Mouse (Mus musculus) liver, embryonic 13.5 days (tissue): ENCODE results near the gene Zcchc10. TPM values are rescaled to one million over a fixed set of nuclear protein-coding genes. Genes with fewer than 3 reads are reported as not detected.
A peak's percentile ranks its signal among the peaks of the same experiment; 100 is the strongest.

Experiments
- ATAC-seq: fragments of 200-750 bp; cut with Nextera tagmentation; 2 replicates; pipeline ENCODE4 v1.8.0; 2017; ENCODE audit warnings: low read depth, mild to moderate bottlenecking, moderate number of reproducible peaks, moderate library complexity
- DNase-seq: peaks from one replicate; pipeline ENCODE4 v3.0.0; 2022
- H3K27ac ChIP-seq: fragments of 300-500 bp; sonication (generic); 2 replicates; pipeline ENCODE4 v1.5.1; 2015; ENCODE audit warnings: moderate library complexity, mild to moderate bottlenecking, inconsistent platforms
- H3K27me3 ChIP-seq: fragments of 300-500 bp; sonication (generic); 2 replicates; pipeline ENCODE4 v1.6.1; 2015; ENCODE audit warnings: mild to moderate bottlenecking, inconsistent platforms
- H3K36me3 ChIP-seq: fragments of 300-500 bp; sonication (generic); 2 replicates; pipeline ENCODE4 v1.6.1; 2015; ENCODE audit warnings: mild to moderate bottlenecking, inconsistent platforms
- H3K4me1 ChIP-seq: fragments of 300-500 bp; sonication (generic); replicated peaks from 2 replicates; pipeline ENCODE4 v1.6.1; 2015; ENCODE audit warnings: inconsistent platforms
- H3K4me2 ChIP-seq: fragments of 300-500 bp; sonication (generic); 2 replicates; pipeline ENCODE4 v1.6.1; 2015; ENCODE audit warnings: inconsistent platforms, mild to moderate bottlenecking, moderate library complexity
- H3K4me3 ChIP-seq: fragments of 300-500 bp; sonication (generic); replicated peaks from 2 replicates; pipeline ENCODE4 v1.5.1; 2015; ENCODE audit warnings: mild to moderate bottlenecking, inconsistent platforms
- H3K9ac ChIP-seq: fragments of 300-500 bp; sonication (generic); 2 replicates; pipeline ENCODE4 v1.6.1; 2015; ENCODE audit warnings: mild to moderate bottlenecking, inconsistent platforms
- H3K9me3 ChIP-seq: fragments of 300-500 bp; sonication (generic); replicated peaks from 2 replicates; pipeline ENCODE4 v1.6.1; 2016; ENCODE audit warnings: inconsistent platforms
- WGBS: fragments of 180-500 bp; shearing (Covaris S2); methylation state at CpG from one replicate; pipeline ENCODE4 v1.1.7; 2015; ENCODE audit not compliant: insufficient replicate concordance; 5-methylcytosine and 5-hydroxymethylcytosine counted together
- polyA plus RNA-seq: library from polyadenylated mRNA; unstranded; fragments of >200 nt; fragmentation: Nextera tagmentation; extraction: Ambion mirVana; gene quantifications from 2 replicates; pipeline ENCODE4 v1.2.1, GENCODE M21; 2015

The Zcchc10 gene
- polyA plus RNA-seq, 1 experiment from 2014 or later, result 15.1 TPM

DNA sequence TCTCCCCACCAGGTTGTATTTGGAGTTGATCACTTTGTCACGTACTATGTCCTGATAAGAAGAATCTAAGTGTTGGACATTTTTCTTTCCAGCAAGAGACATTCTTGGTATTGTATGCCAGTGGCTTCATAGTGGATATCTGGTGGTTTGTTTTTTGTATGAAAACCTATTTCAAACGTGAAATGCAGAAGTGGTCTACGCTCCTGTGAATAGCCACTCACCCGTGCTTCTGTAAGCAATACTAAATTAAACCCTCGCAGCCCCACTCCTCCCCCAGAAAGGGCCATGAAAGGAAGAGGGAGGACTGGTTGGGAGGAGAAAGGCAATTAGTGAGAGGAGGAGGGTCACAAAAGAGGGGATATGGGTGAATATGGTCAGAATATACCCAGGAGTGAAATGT lies 18.2 kb downstream of the Zcchc10 start:
- DNase-seq (no peak), ATAC-seq (no peak)
- Histone ChIP-seq H3K4me1 (peaks cover 17% of the 10 kb centered on the region), H3K4me3 (no peak overlapping the region), H3K36me3 (no peaks in the 10 kb centered on the region), H3K27me3 (no peaks in the 10 kb centered on the region), H3K9me3 (no peaks in the 10 kb centered on the region), H3K4me2 (no peak overlapping the region), H3K9ac (no peak overlapping the region), H3K27ac (no peak overlapping the region)
- WGBS, result 23% methylated on average over 5 of the region's 5 CpGs

- Histone ChIP-seq H3K9me3 (no peaks in the 10 kb centered on the region), H3K4me1 (peaks cover 25% of the 10 kb centered on the region), H3K36me3 (no peaks in the 10 kb centered on the region), H3K9ac (no peak overlapping the region), H3K27ac (no peak overlapping the region), H3K4me3 (no peak overlapping the region), H3K4me2 (no peak overlapping the region), H3K27me3 (peaks cover 4% of the 10 kb centered on the region)
- ATAC-seq, result no peak
- WGBS, result 3% methylated on average over 5 of the region's 5 CpGs
- DNase-seq, result peak; percentile 35
These were observed 20.8 kb downstream of the Zcchc10 start for GRCm38 (mm10) chr11:53345328-53345727.

GRCm38 (mm10) chr11:53345738-53346137 lies 21.3 kb downstream of the Zcchc10 start:
- H3K27me3 ChIP-seq, result peaks cover 4% of the 10 kb centered on the region
- H3K4me1 ChIP-seq, result peaks cover 25% of the 10 kb centered on the region
- H3K9me3 ChIP-seq, result no peaks in the 10 kb centered on the region
- WGBS, result 5% methylated on average over 2 of the region's 2 CpGs
- no peak overlapping the region for H3K9ac ChIP-seq
- H3K4me2 ChIP-seq, result no peak overlapping the region
- no peak overlapping the region for H3K27ac ChIP-seq
- H3K36me3 ChIP-seq, result no peaks in the 10 kb centered on the region
- no peak for ATAC-seq
- no peak overlapping the region for H3K4me3 ChIP-seq
- no peak for DNase-seq

DNA sequence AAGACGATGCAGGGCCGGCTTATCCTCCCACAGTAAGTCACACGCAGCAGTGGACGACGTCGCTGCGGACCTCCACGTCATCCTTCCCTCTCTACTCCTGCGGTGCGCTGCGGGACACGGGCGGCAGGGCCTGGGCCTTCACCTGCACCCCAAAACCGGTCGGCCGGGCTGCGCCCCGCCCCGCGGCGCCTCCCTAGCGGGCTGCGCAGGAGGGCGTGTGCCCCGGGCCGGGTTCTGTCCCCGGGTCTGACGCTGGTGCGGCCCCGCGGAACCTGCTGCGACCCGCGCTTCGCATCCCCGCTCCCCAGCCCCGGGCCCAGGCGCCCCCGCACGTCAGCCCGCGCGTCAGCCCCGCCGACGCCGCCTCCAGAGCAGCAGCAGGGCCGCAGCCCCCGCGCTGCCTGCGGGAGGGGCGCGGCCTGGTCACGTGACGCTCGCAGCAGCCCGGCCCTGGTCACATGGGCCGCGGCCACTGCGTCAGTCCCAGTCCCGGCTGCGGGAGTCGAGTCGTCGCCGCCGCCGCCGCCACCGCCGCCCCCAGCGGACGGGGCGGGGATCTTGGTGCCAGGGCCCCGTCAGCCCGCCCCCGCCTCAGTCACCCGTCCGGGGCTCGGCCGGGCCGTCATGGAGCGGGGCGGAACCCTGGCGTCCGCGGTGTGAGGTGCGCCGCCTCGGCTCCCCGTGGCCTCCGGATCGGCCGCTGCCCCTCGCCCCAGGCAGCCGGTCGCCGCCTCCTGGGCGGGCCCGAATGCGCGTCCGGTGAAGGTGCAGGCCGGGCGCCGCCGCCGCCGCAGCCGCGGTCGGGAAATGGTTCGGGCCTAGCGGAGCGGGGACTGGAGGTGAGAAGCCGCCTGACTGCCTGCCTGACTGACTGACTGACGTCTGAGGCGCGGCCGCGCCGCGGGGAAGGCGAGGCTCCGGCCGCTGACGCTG lies 26.1 kb downstream of the Zcchc10 start, which contains the start of gene Aff4:
TSS of gene Aff4 (plus strand) at position 543 of the 933 bp plus-strand sequence.
- peak within 1 kb of the TSS; percentile 94 for H3K9ac ChIP-seq
- peaks cover 41% of the 10 kb centered on the region for H3K4me1 ChIP-seq
- H3K36me3 ChIP-seq, result no peaks in the 10 kb centered on the region
- DNase-seq (peak; percentile 85), ATAC-seq (peak; percentile 94)
- H3K27me3 ChIP-seq, result peaks cover 4% of the 10 kb centered on the region
- H3K4me2 ChIP-seq, result peak within 1 kb of the TSS; percentile 92
- no peaks in the 10 kb centered on the region for H3K9me3 ChIP-seq
- under 1% methylated on average over 116 of the region's 127 CpGs for WGBS
- H3K4me3 ChIP-seq, result peak within 1 kb of the TSS; percentile 89
- H3K27ac ChIP-seq, result peak within 1 kb of the TSS; percentile 94

DNA sequence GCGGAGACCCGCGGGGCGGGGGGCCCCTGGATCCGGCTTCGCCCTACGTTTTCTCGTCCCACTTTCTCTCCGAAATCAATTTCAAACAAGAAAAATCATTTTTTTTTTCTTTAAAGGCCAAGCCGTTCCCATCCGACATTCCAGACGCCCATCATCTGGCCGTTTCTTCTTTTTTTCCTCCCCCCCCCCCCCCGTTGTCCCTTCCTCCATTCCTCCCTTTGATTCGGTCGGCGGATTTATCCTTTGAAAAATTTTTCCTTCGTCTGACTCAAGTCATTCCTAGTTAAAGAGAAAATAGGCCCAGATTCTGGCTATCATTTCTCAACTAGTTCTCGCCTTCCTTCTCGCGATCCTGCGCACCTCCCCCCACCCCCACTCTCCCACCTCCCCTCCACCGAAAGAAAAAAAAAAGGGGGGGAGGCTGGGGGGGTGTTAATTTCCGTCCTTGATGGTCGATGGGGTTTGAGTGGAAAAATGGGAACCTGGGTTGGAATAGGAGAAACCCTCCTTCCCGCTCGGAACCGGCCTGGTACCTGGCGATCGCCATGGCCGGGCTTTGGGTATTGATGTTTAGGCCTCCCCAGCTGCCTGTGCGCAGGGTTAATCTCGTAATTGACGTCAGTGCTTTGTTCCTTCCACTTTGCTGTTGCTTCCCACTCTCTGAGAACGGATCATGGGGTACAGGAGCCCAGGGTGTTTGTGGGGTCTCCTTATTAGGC lies 26.9 kb downstream of the Zcchc10 start:
- WGBS, result under 1% methylated on average over 35 of the region's 35 CpGs
- DNase-seq, result peak; percentile 44
- Histone ChIP-seq H3K9ac (peak overlapping the region; percentile 94), H3K27ac (peak overlapping the region; percentile 94), H3K27me3 (peaks cover 4% of the 10 kb centered on the region), H3K4me1 (peaks cover 35% of the 10 kb centered on the region), H3K4me3 (peak overlapping the region; percentile 89), H3K36me3 (no peaks in the 10 kb centered on the region), H3K9me3 (no peaks in the 10 kb centered on the region), H3K4me2 (peak overlapping the region; percentile 92)
- ATAC-seq, result no peak

DNA sequence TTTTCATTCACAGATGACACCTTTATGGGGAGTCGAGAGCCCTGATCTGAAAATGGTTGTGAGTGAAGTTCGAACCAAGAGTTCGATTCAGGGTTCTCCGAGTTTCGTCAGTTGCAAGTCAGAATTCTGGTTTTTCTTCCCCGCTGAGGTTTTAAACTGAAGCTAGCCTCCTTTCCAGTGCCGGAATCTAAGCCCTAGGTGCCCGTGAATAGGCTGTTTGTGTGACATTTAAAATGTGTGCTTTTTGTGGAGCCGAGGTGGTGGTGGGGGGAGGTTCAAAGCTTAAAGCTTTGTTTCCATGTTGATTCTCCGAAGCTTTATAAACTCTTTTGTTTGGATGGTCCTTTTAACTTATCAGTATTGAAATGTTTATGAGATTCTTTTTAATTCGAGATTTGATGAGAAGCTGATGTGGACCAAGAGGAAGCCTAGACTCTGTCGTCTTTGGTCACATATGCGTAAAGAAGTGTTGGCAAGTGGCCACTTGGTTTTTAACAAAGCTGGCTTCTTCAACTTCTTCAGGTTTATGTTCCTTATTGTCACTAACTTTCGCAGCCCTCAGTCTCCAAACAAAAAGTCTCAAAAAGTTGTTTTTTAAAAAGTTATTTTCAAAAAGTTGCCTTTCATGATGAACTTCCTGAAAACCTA lies 27.6 kb downstream of the Zcchc10 start:
- DNase-seq (no peak), ATAC-seq (no peak)
- Histone ChIP-seq H3K4me3 (peak overlapping the region; percentile 89), H3K4me2 (peak overlapping the region; percentile 92), H3K4me1 (peaks cover 34% of the 10 kb centered on the region), H3K9ac (peak overlapping the region; percentile 94), H3K36me3 (peaks cover 2% of the 10 kb centered on the region; the same call in 1 of the 2 replicates), H3K9me3 (no peaks in the 10 kb centered on the region), H3K27ac (peak overlapping the region; percentile 94), H3K27me3 (peaks cover 4% of the 10 kb centered on the region)
- WGBS, result 9% methylated on average over 14 of the region's 14 CpGs

GRCm38 (mm10) chr11:53358504-53359155 lies 34.2 kb downstream of the Zcchc10 start:
- no peak for ATAC-seq

GRCm38 (mm10) chr11:53367032-53367431 lies 42.6 kb downstream of the Zcchc10 start:
- Histone ChIP-seq H3K27ac (no peak overlapping the region), H3K36me3 (peaks cover 17% of the 10 kb centered on the region), H3K9ac (no peak overlapping the region), H3K4me1 (peaks cover 7% of the 10 kb centered on the region; the same call in 1 of the 2 replicates), H3K9me3 (no peaks in the 10 kb centered on the region), H3K4me3 (no peak overlapping the region), H3K4me2 (no peak overlapping the region), H3K27me3 (no peaks in the 10 kb centered on the region)
- no peak for ATAC-seq
- no peak for DNase-seq
- WGBS, result 77% methylated on average over 2 of the region's 2 CpGs

More at GRCm38 (mm10) chr11:53358504-53359155, 34.2 kb downstream of the Zcchc10 start:
- peaks cover 13% of the 10 kb centered on the region for H3K4me1 ChIP-seq
- no peaks in the 10 kb centered on the region for H3K9me3 ChIP-seq
- H3K36me3 ChIP-seq, result peaks cover 2% of the 10 kb centered on the region; the same call in 1 of the 2 replicates
- H3K27ac ChIP-seq, result no peak overlapping the region
- H3K27me3 ChIP-seq, result no peaks in the 10 kb centered on the region
- no peak overlapping the region for H3K9ac ChIP-seq
- no peak for DNase-seq
- H3K4me3 ChIP-seq, result no peak overlapping the region
- 82% methylated on average over 5 of the region's 5 CpGs for WGBS
- H3K4me2 ChIP-seq, result no peak overlapping the region

DNA sequence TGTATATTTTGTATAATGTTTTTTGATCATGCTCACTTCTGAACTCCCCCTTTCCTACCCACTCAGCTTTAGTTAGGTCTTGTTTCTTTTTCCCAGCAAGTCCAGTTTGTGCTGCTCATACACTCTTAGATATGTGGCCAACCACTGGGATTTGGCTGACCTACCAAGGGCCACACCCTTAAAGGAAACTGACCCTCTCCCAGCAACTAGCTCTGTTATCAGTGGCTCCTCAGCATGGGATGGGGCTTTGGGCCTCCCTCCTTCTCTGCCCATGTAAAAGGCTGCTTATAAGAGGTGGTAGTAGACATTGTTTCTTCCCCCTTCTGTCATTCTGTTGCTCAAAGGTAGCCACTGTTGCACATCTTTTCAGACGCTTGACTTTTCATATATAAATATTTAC lies 54.4 kb downstream of the Zcchc10 start:
- DNase-seq, result peak; percentile 27
- H3K4me2 ChIP-seq, result 0 out of 2 replicates have a peak overlapping the region, but pooled peaks have one; percentile 11

More for the DNA sequence above, 54.4 kb downstream of the Zcchc10 start:
- peak; percentile 74 for ATAC-seq
- no peak overlapping the region for H3K9ac ChIP-seq
- H3K9me3 ChIP-seq, result no peaks in the 10 kb centered on the region
- 39% methylated on average over 1 of the region's 1 CpGs for whole genome bisulfite sequencing
- no peak overlapping the region for H3K27ac ChIP-seq
- H3K4me1 ChIP-seq, result peaks cover 9% of the 10 kb centered on the region
- no peak overlapping the region for H3K4me3 ChIP-seq
- H3K36me3 ChIP-seq, result peaks cover 32% of the 10 kb centered on the region
- no peaks in the 10 kb centered on the region for H3K27me3 ChIP-seq
